Mouse (Mus musculus) limb, embryonic 14.5 days (tissue): ENCODE results near the gene Cdca3. TPM values are rescaled to one million over a fixed set of nuclear protein-coding genes. Genes with fewer than 3 reads are reported as not detected.

Source experiments
- ATAC-seq: fragments of 200-750 bp; cut with Nextera tagmentation; 2 replicates; pipeline ENCODE4 v1.8.0; 2017; ENCODE audit warnings: low read depth, moderate number of reproducible peaks, moderate TSS enrichment; ENCODE audit not compliant: low FRiP score
- DNase-seq: peaks from one replicate; pipeline ENCODE4 v3.0.0-alpha.2; 2015; ENCODE audit warnings: low spot score
- H3K27ac ChIP-seq: fragments of 300-500 bp; sonication (generic); replicated peaks from 2 replicates; pipeline ENCODE4 v1.5.1; 2014; ENCODE audit warnings: low read depth, mild to moderate bottlenecking, low read length, moderate library complexity, mixed read lengths
- H3K27me3 ChIP-seq: fragments of 300-500 bp; sonication (generic); 2 replicates; pipeline ENCODE4 v1.6.1; 2014; ENCODE audit warnings: low read length, mixed read lengths; ENCODE audit not compliant: control insufficient read depth, insufficient read depth
- H3K36me3 ChIP-seq: fragments of 300-500 bp; sonication (generic); 2 replicates; pipeline ENCODE4 v1.6.1; 2014; ENCODE audit warnings: mild to moderate bottlenecking, low read length, moderate library complexity, mixed read lengths; ENCODE audit not compliant: control insufficient read depth, insufficient read depth
- H3K4me1 ChIP-seq: fragments of 300-500 bp; sonication (generic); 2 replicates; pipeline ENCODE4 v1.6.1; 2014; ENCODE audit warnings: antibody characterized with exemption, low read length, mixed read lengths; ENCODE audit not compliant: control insufficient read depth, insufficient read depth
- H3K4me2 ChIP-seq: fragments of 300-500 bp; sonication (generic); replicated peaks from 2 replicates; pipeline ENCODE4 v1.6.1; 2014; ENCODE audit warnings: low read depth, mild to moderate bottlenecking, low read length, moderate library complexity; ENCODE audit not compliant: severe bottlenecking
- H3K4me3 ChIP-seq: fragments of 300-500 bp; sonication (generic); replicated peaks from 2 replicates; pipeline ENCODE4 v1.5.1; 2014; ENCODE audit warnings: low read length
- H3K9ac ChIP-seq: fragments of 300-500 bp; sonication (generic); 2 replicates; pipeline ENCODE4 v1.6.1; 2014; ENCODE audit warnings: mild to moderate bottlenecking, low read depth, low read length, moderate library complexity; ENCODE audit not compliant: severe bottlenecking
- H3K9me3 ChIP-seq: fragments of 300-500 bp; sonication (generic); 2 replicates; pipeline ENCODE4 v1.6.1; 2016; ENCODE audit warnings: low read length; ENCODE audit not compliant: control insufficient read depth
- POLR2A ChIP-seq: fragments of 200-500 bp; IDR thresholded peaks from 2 replicates; pipeline ENCODE4 v1.8.0; 2012; ENCODE audit warnings: inconsistent platforms, mild to moderate bottlenecking, moderate library complexity, borderline replicate concordance; ENCODE audit not compliant: insufficient read depth, insufficient read length; ENCODE audit errors: extremely low read depth
- WGBS: fragments of 180-500 bp; shearing (Covaris S2); extraction: QIAGEN DNeasy Blood & Tissue Kit; methylation state at CpG from one replicate; pipeline ENCODE4 v1.1.7; 2014; 5-methylcytosine and 5-hydroxymethylcytosine counted together
- polyA plus RNA-seq, 2 experiments: library from polyadenylated mRNA; depleted of rRNA in 1 of 2; stranded (reverse) in 1 of 2; unstranded in 1 of 2; fragments of >200 nt; fragmentation: Nextera tagmentation in 1 of 2; extraction: Ambion mirVana in 1 of 2; gene quantifications; 2 replicates each; pipeline versions ENCODE4 v1.2.1 to v1.2.3; 2012 to 2014

Gene Cdca3
- polyA plus RNA-seq, 2 experiments, result 128 to 141 TPM

- no peak overlapping the region; the same call in 1 of the 2 replicates for H3K4me2 ChIP-seq
- WGBS, result 85% methylated on average over 4 of the region's 4 CpGs
Observed at GRCm38 (mm10) chr6:124811403-124811665, 18.0 kb upstream of the Cdca3 start.

GRCm38 (mm10) chr6:124811701-124812560 lies 17.4 kb upstream of the Cdca3 start:
- H3K9me3 ChIP-seq, result no peaks in the 10 kb centered on the region
- peak overlapping the region; percentile 65 for H3K9ac ChIP-seq
- WGBS, result 78% methylated on average over 24 of the region's 24 CpGs
- ATAC-seq, result no peak
- DNase-seq, result no peak
- H3K4me2 ChIP-seq, result peak overlapping the region; percentile 72
- TF ChIP-seq POLR2A, result no peak
- H3K36me3 ChIP-seq, result peaks cover 47% of the 10 kb centered on the region
- H3K4me3 ChIP-seq, result peak overlapping the region; percentile 48
- H3K27ac ChIP-seq, result no peak overlapping the region; the same call in 1 of the 2 replicates
- no peaks in the 10 kb centered on the region for H3K27me3 ChIP-seq
- peaks cover 33% of the 10 kb centered on the region for H3K4me1 ChIP-seq

More at GRCm38 (mm10) chr6:124811403-124811665, 18.0 kb upstream of the Cdca3 start:
- Histone ChIP-seq H3K27me3 (no peaks in the 10 kb centered on the region), H3K4me1 (peaks cover 35% of the 10 kb centered on the region), H3K9ac (no peak overlapping the region), H3K27ac (no peak overlapping the region), H3K9me3 (no peaks in the 10 kb centered on the region), H3K4me3 (no peak overlapping the region), H3K36me3 (peaks cover 41% of the 10 kb centered on the region)
- no peak for TF ChIP-seq POLR2A
- ATAC-seq, result no peak
- DNase-seq, result no peak

GRCm38 (mm10) chr6:124812848-124813247 lies 16.5 kb upstream of the Cdca3 start:
- H3K27me3 ChIP-seq, result no peaks in the 10 kb centered on the region
- peaks cover 33% of the 10 kb centered on the region for H3K4me1 ChIP-seq
- 14% methylated on average over 9 of the region's 9 CpGs for WGBS
- TF ChIP-seq POLR2A, result no peak
- no peak for ATAC-seq
- H3K9me3 ChIP-seq, result no peaks in the 10 kb centered on the region
- peak overlapping the region; percentile 72 for H3K4me2 ChIP-seq
- peak overlapping the region; percentile 48 for H3K4me3 ChIP-seq
- H3K27ac ChIP-seq, result peak overlapping the region; percentile 79
- peak overlapping the region; percentile 65 for H3K9ac ChIP-seq
- H3K36me3 ChIP-seq, result peaks cover 56% of the 10 kb centered on the region
- DNase-seq, result no peak

GRCm38 (mm10) chr6:124813496-124813895 lies 15.9 kb upstream of the Cdca3 start:
- Histone ChIP-seq H3K4me3 (peak overlapping the region; percentile 48), H3K36me3 (peaks cover 62% of the 10 kb centered on the region), H3K9ac (peak overlapping the region; percentile 65), H3K4me2 (peak overlapping the region; percentile 72), H3K27me3 (no peaks in the 10 kb centered on the region), H3K27ac (peak overlapping the region; percentile 79), H3K4me1 (peaks cover 28% of the 10 kb centered on the region), H3K9me3 (no peaks in the 10 kb centered on the region)
- TF ChIP-seq POLR2A, result no peak
- ATAC-seq (peak; percentile 59), DNase-seq (peak; percentile 87)
- 0% methylated on average over 18 of the region's 18 CpGs for WGBS

GRCm38 (mm10) chr6:124813933-124814332 lies 15.4 kb upstream of the Cdca3 start, which contains the start of gene Tpi1:
TSS of gene Tpi1 (minus strand) at chr6:124814296.
- ATAC-seq, result peak; percentile 89
- 0% methylated on average over 21 of the region's 22 CpGs for WGBS
- peak within 1 kb of the TSS; percentile 48 for H3K4me3 ChIP-seq

More at GRCm38 (mm10) chr6:124813933-124814332, 15.4 kb upstream of the Cdca3 start, which contains the start of gene Tpi1:
- peaks cover 28% of the 10 kb centered on the region for H3K4me1 ChIP-seq
- peak within 1 kb of the TSS; percentile 79 for H3K27ac ChIP-seq
- peak within 1 kb of the TSS; percentile 72 for H3K4me2 ChIP-seq
- peaks cover 67% of the 10 kb centered on the region for H3K36me3 ChIP-seq
- DNase-seq, result peak; percentile 95
- no peaks in the 10 kb centered on the region for H3K27me3 ChIP-seq
- TF ChIP-seq POLR2A, result peak; percentile 97; the same call in 1 of the 2 replicates
- H3K9ac ChIP-seq, result peak within 1 kb of the TSS; percentile 65
- no peaks in the 10 kb centered on the region for H3K9me3 ChIP-seq
